Mouse (Mus musculus): ENCODE measurements around the gene Calcoco1. TPM values are rescaled to one million over a fixed set of nuclear protein-coding genes. Genes with fewer than 3 reads are reported as not detected.

The Calcoco1 gene
- polyA plus RNA-seq, 2 experiments from 2014 or later = 37.8 to 60.1 TPM

- no peak for ATAC-seq
These were observed 15.1 kb upstream of the Calcoco1 start for GRCm38 (mm10) chr15:102737092-102737491.

GRCm38 (mm10) chr15:102736127-102736944, 14.4 kb upstream of the Calcoco1 start:
- no peak for ATAC-seq

- no peak for ATAC-seq
These were observed 13.1 kb upstream of the Calcoco1 start for GRCm38 (mm10) chr15:102735031-102735430.

GRCm38 (mm10) chr15:102733759-102734531, 12.0 kb upstream of the Calcoco1 start:
- no peak for ATAC-seq

GRCm38 (mm10) chr15:102733233-102733632, 11.3 kb upstream of the Calcoco1 start:
- ATAC-seq = no peak

GRCm38 (mm10) chr15:102732406-102732805, 10.4 kb upstream of the Calcoco1 start:
- ATAC-seq = no peak

- no peak for ATAC-seq
These were observed 6.0 kb upstream of the Calcoco1 start for GRCm38 (mm10) chr15:102727951-102728350.

GRCm38 (mm10) chr15:102723358-102724135, 1.6 kb upstream of the Calcoco1 start:
- ATAC-seq = no peak

GRCm38 (mm10) chr15:102722500-102722931, 538 bp upstream of the Calcoco1 start:
- no peak for ATAC-seq

GRCm38 (mm10) chr15:102721016-102721898, 721 bp downstream of the Calcoco1 start:
- peak; percentile 64 for ATAC-seq

- ATAC-seq = no peak
These were observed 5.8 kb downstream of the Calcoco1 start for GRCm38 (mm10) chr15:102716132-102716531.

GRCm38 (mm10) chr15:102707736-102708269, 14.2 kb downstream of the Calcoco1 start:
- no peak for ATAC-seq

- ATAC-seq = no peak
These were observed 16.0 kb downstream of the Calcoco1 start for GRCm38 (mm10) chr15:102705923-102706503.

- no peak for ATAC-seq
These were observed 16.6 kb downstream of the Calcoco1 start for GRCm38 (mm10) chr15:102705226-102705894.

GRCm38 (mm10) chr15:102704806-102705205, 17.2 kb downstream of the Calcoco1 start:
- ATAC-seq = no peak

- ATAC-seq = no peak
These were observed 19.0 kb downstream of the Calcoco1 start for GRCm38 (mm10) chr15:102702972-102703371.

GRCm38 (mm10) chr15:102698193-102698592, 23.8 kb downstream of the Calcoco1 start:
- peak; percentile 57 for ATAC-seq

- ATAC-seq = no peak
These were observed 25.1 kb downstream of the Calcoco1 start for GRCm38 (mm10) chr15:102696899-102697298.

- ATAC-seq = no peak
These were observed 28.4 kb downstream of the Calcoco1 start for GRCm38 (mm10) chr15:102693600-102693999.

- peak; percentile 49 for ATAC-seq
These were observed 29.0 kb downstream of the Calcoco1 start for GRCm38 (mm10) chr15:102692991-102693411.
